Mouse (Mus musculus) intestine, embryonic 14.5 days (tissue): Measurements from ENCODE around the gene Tmem63a. TPM values are rescaled to one million over a fixed set of nuclear protein-coding genes. Genes with fewer than 3 reads are reported as not detected.

Experiments
- ATAC-seq: fragments of 200-750 bp; cut with Nextera tagmentation; replicated peaks from 2 replicates; pipeline ENCODE4 v1.8.0; 2017; ENCODE audit warnings: low read depth, moderate number of reproducible peaks, moderate TSS enrichment, moderate library complexity; ENCODE audit not compliant: low FRiP score, low TSS enrichment
- DNase-seq: peaks from one replicate; pipeline ENCODE4 v3.0.0-alpha.2; 2018; ENCODE audit warnings: low spot score
- H3K27ac ChIP-seq: fragments of 300-500 bp; sonication (generic); 2 replicates; pipeline ENCODE4 v1.5.1; 2014; ENCODE audit warnings: low read depth, mild to moderate bottlenecking, control low read depth
- H3K27me3 ChIP-seq: fragments of 300-500 bp; sonication (generic); replicated peaks from 2 replicates; pipeline ENCODE4 v1.6.1; 2014; ENCODE audit warnings: low read length, control low read depth; ENCODE audit not compliant: control insufficient read depth, insufficient read depth
- H3K36me3 ChIP-seq: fragments of 300-500 bp; sonication (generic); 2 replicates; pipeline ENCODE4 v1.6.1; 2014; ENCODE audit warnings: low read length, control low read depth; ENCODE audit not compliant: control insufficient read depth, insufficient read depth
- H3K4me1 ChIP-seq: fragments of 300-500 bp; sonication (generic); replicated peaks from 2 replicates; pipeline ENCODE4 v1.6.1; 2014; ENCODE audit warnings: low read length, control low read depth, mixed read lengths; ENCODE audit not compliant: control insufficient read depth, insufficient read depth
- H3K4me2 ChIP-seq: fragments of 300-500 bp; sonication (generic); 2 replicates; pipeline ENCODE4 v1.6.1; 2014; ENCODE audit warnings: low read length
- H3K4me3 ChIP-seq: fragments of 300-500 bp; sonication (generic); 2 replicates; pipeline ENCODE4 v1.5.1; 2014; ENCODE audit warnings: low read depth, low read length, control low read depth, mixed read lengths
- H3K9ac ChIP-seq: fragments of 300-500 bp; sonication (generic); 2 replicates; pipeline ENCODE4 v1.6.1; 2014; ENCODE audit warnings: mild to moderate bottlenecking, low read length
- H3K9me3 ChIP-seq: fragments of 300-500 bp; sonication (generic); 2 replicates; pipeline ENCODE4 v1.6.1; 2016; ENCODE audit warnings: low read length, control low read depth; ENCODE audit not compliant: control insufficient read depth
- WGBS: fragments of 180-500 bp; shearing (Covaris S2); extraction: QIAGEN DNeasy Blood & Tissue Kit; methylation state at CpG from one replicate; pipeline ENCODE4 v1.1.7; 2014; 5-methylcytosine and 5-hydroxymethylcytosine counted together
- polyA plus RNA-seq: library from polyadenylated mRNA; unstranded; fragments of >200 nt; fragmentation: Nextera tagmentation; extraction: Ambion mirVana; gene quantifications from 2 replicates; pipeline ENCODE4 v1.2.1, GENCODE M21; 2014

The Tmem63a gene
- polyA plus RNA-seq, 1 experiment from 2014 or later, result 14.2 TPM

DNA sequence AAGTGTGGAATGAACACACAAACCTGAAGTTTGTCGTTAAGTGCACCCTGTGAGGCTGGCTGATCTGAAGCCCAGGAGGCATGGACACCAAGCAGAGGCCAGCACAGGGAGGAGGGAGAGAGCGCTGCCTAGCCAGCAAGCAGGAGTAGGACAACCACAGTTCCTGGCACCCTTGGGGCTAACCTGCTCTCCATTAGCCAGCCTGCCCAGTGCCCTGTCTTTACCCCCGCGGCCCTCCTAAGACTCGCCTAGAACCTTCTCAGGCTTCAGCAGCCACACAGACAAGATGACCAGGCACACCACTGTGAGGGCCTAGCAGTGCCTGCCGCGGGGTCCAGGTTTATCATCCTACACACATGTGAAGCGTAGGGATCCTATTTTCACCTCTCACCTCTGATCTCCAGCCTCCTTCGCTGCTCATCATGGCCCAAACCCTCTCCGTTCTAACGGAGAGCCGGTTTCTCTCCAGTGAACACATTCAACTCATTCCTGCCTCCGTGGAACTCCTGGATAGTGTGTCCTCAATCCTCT lies 75.8 kb downstream of the Tmem63a start:
- H3K4me1 ChIP-seq, result peaks cover 2% of the 10 kb centered on the region; the same call in 1 of the 2 replicates
- H3K36me3 ChIP-seq, result no peaks in the 10 kb centered on the region
- H3K4me3 ChIP-seq, result no peak overlapping the region
- peak; percentile 49 for DNase-seq
- no peak overlapping the region for H3K9ac ChIP-seq
- 76% methylated on average over 13 of the region's 13 CpGs for WGBS
- H3K27ac ChIP-seq, result no peak overlapping the region
- H3K4me2 ChIP-seq, result no peak overlapping the region
- H3K27me3 ChIP-seq, result no peaks in the 10 kb centered on the region
- no peaks in the 10 kb centered on the region for H3K9me3 ChIP-seq
- ATAC-seq, result no peak

DNA sequence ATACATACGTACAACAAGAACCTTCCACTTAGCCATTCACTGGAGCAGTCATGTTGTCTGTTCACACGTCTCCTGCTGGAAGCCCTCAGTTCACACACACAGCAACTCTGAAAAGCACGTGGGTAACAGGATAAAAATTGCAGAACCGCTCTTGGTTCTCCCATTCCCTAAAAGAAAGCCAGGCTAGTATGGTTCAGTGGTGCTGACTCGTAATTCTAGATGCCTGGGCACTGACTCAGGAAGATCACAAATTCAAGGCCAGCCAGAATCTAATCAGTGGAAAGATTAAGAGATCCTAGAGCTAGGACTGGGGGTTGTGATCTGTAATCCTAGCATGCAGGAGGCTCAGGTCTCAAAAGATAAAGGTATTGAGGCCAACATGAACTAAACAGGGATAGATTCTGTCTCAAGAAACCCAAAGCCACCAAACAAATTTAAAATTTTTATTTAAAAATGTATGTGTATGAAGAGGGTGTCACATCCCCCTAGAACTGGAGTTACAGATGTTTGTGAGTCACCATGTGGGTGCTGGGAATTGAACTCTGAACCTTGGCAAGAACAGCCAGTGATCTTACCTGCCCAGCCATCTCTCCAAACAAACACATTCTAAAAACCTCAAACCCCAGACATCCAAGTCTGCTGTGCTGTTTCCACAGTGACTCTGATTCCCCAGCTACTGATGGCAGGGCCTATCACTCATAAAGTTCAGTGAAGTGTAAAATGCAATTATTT lies 78.8 kb downstream of the Tmem63a start, which contains the start of gene Ephx1:
Gene Ephx1, minus strand, starts transcription at position 149 of the 732 bp plus-strand sequence.
- no peaks in the 10 kb centered on the region for H3K36me3 ChIP-seq
- peaks cover 2% of the 10 kb centered on the region; the same call in 1 of the 2 replicates for H3K4me1 ChIP-seq
- no peaks in the 10 kb centered on the region for H3K9me3 ChIP-seq
- no peak within 1 kb of the TSS for H3K4me3 ChIP-seq
- no peak within 1 kb of the TSS for H3K9ac ChIP-seq
- no peaks in the 10 kb centered on the region for H3K27me3 ChIP-seq
- ATAC-seq, result no peak
- peak; percentile 46 for DNase-seq
- H3K4me2 ChIP-seq, result no peak within 1 kb of the TSS
- no peak within 1 kb of the TSS for H3K27ac ChIP-seq
- 55% methylated on average over 5 of the region's 5 CpGs for WGBS

DNA sequence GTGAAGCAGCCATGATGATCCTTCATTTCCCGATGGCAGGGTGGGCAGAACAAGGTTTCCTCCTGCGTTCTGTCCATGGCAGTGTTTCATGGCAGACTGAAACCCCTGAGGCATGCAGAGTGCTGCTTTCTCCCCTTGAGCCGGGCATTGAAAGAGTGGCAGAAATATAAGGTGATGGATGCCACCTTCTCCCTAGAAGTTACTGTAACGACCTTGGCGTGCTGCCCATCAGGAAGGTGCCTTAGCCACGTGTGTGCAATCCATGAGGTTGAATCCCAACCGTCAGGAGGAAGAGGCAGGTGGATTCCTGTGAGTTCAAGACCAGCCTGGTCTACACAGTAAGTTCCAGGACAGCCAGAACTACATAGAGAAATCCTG lies 79.3 kb downstream of the Tmem63a start:
- Histone ChIP-seq H3K27me3 (no peaks in the 10 kb centered on the region), H3K9me3 (no peaks in the 10 kb centered on the region), H3K27ac (no peak overlapping the region), H3K4me1 (peaks cover under 1% of the 10 kb centered on the region; the same call in 1 of the 2 replicates), H3K4me3 (no peak overlapping the region), H3K4me2 (no peak overlapping the region), H3K9ac (no peak overlapping the region), H3K36me3 (no peaks in the 10 kb centered on the region)
- no peak for ATAC-seq
- 67% methylated on average over 7 of the region's 7 CpGs for WGBS
- DNase-seq, result peak; percentile 33

- no peaks in the 10 kb centered on the region for H3K9me3 ChIP-seq
- no peak overlapping the region for H3K4me2 ChIP-seq
- no peaks in the 10 kb centered on the region for H3K36me3 ChIP-seq
- H3K4me1 ChIP-seq, result no peaks in the 10 kb centered on the region
- H3K9ac ChIP-seq, result no peak overlapping the region
- no peak for ATAC-seq
- peak; percentile 54 for DNase-seq
- 12% methylated on average over 1 of the region's 1 CpGs for WGBS
- H3K27me3 ChIP-seq, result no peaks in the 10 kb centered on the region
- H3K27ac ChIP-seq, result no peak overlapping the region
- H3K4me3 ChIP-seq, result no peak overlapping the region
Measured at GRCm38 (mm10) chr1:181022265-181022664, 80.1 kb downstream of the Tmem63a start.

Other genes with a start within 250 kb of the Tmem63a start
- 0.15 and 0.27 TPM in 2 replicates for gene Mixl1, start 245.3 kb upstream of the Tmem63a start, polyA plus RNA-seq
- 23.0 and 24.7 TPM in 2 replicates for gene Acbd3, start 216.3 kb upstream of the Tmem63a start, polyA plus RNA-seq
- gene H3f3a, start 128.4 kb upstream of the Tmem63a start, polyA plus RNA-seq, result 2,025 and 2,200 TPM in 2 replicates
- 31.4 and 35.5 TPM in 2 replicates for gene Sde2, start 91.2 kb upstream of the Tmem63a start, polyA plus RNA-seq
- 0.18 TPM in 1 of 2 replicates, not detected in the other for gene Lefty2, start 49.2 kb upstream of the Tmem63a start, polyA plus RNA-seq
- gene Pycr2, start 38.1 kb upstream of the Tmem63a start, polyA plus RNA-seq, result 82.1 and 86.5 TPM in 2 replicates
- 1.7 and 2.1 TPM in 2 replicates for gene Lefty1, start 7.3 kb upstream of the Tmem63a start, polyA plus RNA-seq
- 1.9 and 2.8 TPM in 2 replicates for gene Ephx1, start 78.6 kb downstream of the Tmem63a start, polyA plus RNA-seq
- gene 9130409I23Rik, start 108.9 kb downstream of the Tmem63a start, polyA plus RNA-seq, result not detected in 2 replicates
- 35.3 and 39.1 TPM in 2 replicates for gene Nvl, start 201.9 kb downstream of the Tmem63a start, polyA plus RNA-seq
- gene Cnih4, start 202.3 kb downstream of the Tmem63a start, polyA plus RNA-seq, result 141 and 144 TPM in 2 replicates